Mouse (Mus musculus) frontal cortex, adult 2 months (tissue): ENCODE measurements at regions not wholly inside any gene's neighbourhood (a gene's known extent, or its start where the extent isn't known, plus 50 kb on each side); places are given as distances from the start of the nearest gene placed in this dataset.
"Not testable (repeated sequence)": the region's sequence is repeated elsewhere in the genome, so short reads cannot be mapped to it uniquely, and the experiment has no call there.

Source experiments
- DNase-seq, 2 experiments: peaks; one replicate each; pipeline ENCODE4 v3.0.0; 2022; ENCODE audit warnings: low spot score in 1 of 2; ENCODE audit errors: extremely low spot score in 1 of 2

DNA sequence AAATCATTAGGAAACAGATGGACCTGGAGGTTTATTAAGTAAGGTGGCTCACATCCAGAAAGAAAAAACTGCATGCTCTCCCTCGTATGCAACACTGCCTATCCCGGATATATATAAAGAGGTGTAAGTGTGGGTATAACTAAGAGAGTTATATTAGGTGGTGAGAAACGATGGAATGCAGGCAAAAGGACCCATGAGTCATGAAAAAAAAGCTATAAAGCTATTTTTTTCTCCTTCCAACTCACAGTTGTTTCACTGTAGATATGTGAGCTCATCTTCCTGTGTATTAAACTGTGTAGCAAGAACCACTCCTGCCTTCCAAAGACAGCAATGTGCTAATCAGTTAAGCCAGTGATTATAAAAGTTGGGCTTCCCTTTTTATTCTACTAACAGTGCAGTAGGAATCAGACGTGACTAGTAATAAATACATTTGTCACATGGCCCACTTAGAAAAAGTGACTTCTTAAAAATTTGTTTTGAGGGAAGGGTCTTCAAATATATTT is 51.4 kb upstream of the Bdh1 start:
- DNase-seq = not testable (repeated sequence)

GRCm38 (mm10) chr16:31369849-31370248 is 52.2 kb upstream of the Bdh1 start:
- DNase-seq = no peak

DNA sequence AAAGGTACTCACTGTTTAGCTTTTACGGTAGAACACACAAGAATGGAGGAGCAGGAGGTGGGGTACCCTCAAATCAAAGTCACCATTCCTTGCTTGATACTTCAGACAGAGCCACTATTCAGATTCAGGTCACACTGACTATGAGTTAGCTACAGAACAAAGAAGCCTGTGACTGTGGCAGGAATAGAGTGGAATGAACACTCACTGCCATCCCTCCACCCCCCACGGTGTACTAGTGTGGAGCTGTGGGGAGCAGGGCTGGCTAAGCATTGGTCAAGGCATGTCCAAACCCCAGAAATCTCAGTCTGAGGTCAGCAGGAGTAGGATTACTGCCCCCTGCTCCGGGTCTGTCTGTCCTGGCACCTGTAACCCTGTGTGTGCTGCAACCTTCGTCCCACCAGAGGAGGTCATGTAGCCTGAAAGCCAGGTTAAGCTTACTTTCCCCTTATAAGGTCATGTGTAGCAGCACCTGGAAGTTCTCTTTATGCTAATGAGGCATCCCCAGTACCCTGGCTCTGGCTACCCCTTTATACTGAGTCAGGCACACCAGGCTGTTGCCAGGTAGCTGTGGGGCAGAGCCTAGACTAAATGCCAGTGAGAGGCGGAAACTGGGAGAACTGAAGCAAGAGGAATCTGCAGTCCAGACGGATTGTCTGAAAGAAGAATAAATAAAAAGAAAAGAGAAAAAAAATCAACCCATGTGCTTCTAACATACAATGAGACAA is 53.1 kb upstream of the Apod start:
- DNase-seq = no peak

DNA sequence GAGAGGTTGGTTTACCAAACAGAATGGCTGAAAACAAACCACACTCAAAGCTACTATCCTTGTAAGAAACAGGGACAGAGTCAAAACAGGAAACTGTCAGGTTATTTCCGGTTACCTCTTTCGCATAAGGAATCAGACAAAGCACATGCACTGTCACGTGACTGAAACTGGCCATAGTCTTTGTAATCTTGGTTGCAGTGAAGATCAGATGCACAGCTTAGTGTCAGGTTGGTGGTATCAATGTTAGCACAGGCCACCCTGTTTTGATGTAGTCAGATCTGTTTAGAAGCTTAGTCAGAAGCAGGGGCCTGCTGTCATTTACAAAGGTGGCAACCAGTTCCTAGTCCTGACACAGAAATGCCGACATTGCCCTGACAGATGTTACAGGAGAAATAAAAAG is 51.4 kb upstream of the Apod start:
- DNase-seq = no peak

DNA sequence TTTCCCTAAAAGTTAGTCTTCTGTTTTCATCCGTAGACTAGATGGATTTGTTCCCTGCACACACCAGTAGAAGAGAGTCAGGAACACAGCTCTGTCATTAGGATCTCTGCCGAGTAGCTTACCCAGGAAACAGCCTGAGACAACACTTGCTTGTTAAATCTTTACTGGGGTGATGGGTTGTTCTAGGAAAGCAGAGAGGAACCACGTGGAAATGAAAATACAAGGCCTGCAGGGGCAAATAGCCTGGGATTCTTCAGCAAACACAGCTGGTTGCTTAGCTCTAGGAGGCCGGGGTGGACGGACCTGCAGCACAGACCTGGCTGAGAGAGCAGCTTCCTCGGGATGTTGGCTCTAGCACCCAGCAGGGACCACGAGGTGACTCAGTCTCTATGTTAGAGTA is 49.9 kb upstream of the Apod start:
- DNase-seq = peak in 1 of 2 experiments; percentile 39
